Mouse (Mus musculus) heart, embryonic 12.5 days (tissue): ENCODE measurements around the gene Olfr1250. TPM values are rescaled to one million over a fixed set of nuclear protein-coding genes. Genes with fewer than 3 reads are reported as not detected.
"Not testable (repeated sequence)": the region's sequence is repeated elsewhere in the genome, so short reads cannot be mapped to it uniquely, and the experiment has no call there.

Experiments used
- ATAC-seq: fragments of 200-750 bp; cut with Nextera tagmentation; 2 replicates; pipeline ENCODE4 v1.8.0; 2017; ENCODE audit warnings: moderate TSS enrichment, moderate library complexity; ENCODE audit not compliant: insufficient number of reproducible peaks, low FRiP score
- H3K27ac ChIP-seq: fragments of 300-500 bp; sonication (generic); 2 replicates; pipeline ENCODE4 v1.5.1; 2016; ENCODE audit warnings: mild to moderate bottlenecking, moderate library complexity; ENCODE audit not compliant: poor library complexity, severe bottlenecking
- H3K27me3 ChIP-seq: fragments of 300-500 bp; sonication (generic); replicated peaks from 2 replicates; pipeline ENCODE4 v1.6.1; 2016; ENCODE audit warnings: mild to moderate bottlenecking, moderate library complexity
- H3K36me3 ChIP-seq: fragments of 300-500 bp; sonication (generic); 2 replicates; pipeline ENCODE4 v1.6.1; 2016; ENCODE audit warnings: mild to moderate bottlenecking, moderate library complexity
- H3K4me1 ChIP-seq: fragments of 300-500 bp; sonication (generic); replicated peaks from 2 replicates; pipeline ENCODE4 v1.6.1; 2016; ENCODE audit warnings: mild to moderate bottlenecking
- H3K4me2 ChIP-seq: fragments of 300-500 bp; sonication (generic); 2 replicates; pipeline ENCODE4 v1.6.1; 2016; ENCODE audit warnings: mild to moderate bottlenecking, moderate library complexity
- H3K4me3 ChIP-seq: fragments of 300-500 bp; sonication (generic); 2 replicates; pipeline ENCODE4 v1.5.1; 2016; ENCODE audit warnings: mild to moderate bottlenecking
- H3K9ac ChIP-seq: fragments of 300-500 bp; sonication (generic); 2 replicates; pipeline ENCODE4 v1.6.1; 2016; ENCODE audit warnings: mild to moderate bottlenecking, moderate library complexity
- H3K9me3 ChIP-seq: fragments of 300-500 bp; sonication (generic); replicated peaks from 2 replicates; pipeline ENCODE4 v1.6.1; 2016; ENCODE audit warnings: mild to moderate bottlenecking, moderate library complexity
- WGBS: fragments of 180-500 bp; shearing (Covaris S2); methylation state at CpG from one replicate; pipeline ENCODE4 v1.1.7; 2016; 5-methylcytosine and 5-hydroxymethylcytosine counted together
- polyA plus RNA-seq: library from polyadenylated mRNA; unstranded; fragments of >200 nt; fragmentation: Nextera tagmentation; extraction: Ambion mirVana; gene quantifications from 2 replicates; pipeline ENCODE4 v1.2.1, GENCODE M21; 2016

The Olfr1250 gene
- not detected in 2 replicates for polyA plus RNA-seq

DNA sequence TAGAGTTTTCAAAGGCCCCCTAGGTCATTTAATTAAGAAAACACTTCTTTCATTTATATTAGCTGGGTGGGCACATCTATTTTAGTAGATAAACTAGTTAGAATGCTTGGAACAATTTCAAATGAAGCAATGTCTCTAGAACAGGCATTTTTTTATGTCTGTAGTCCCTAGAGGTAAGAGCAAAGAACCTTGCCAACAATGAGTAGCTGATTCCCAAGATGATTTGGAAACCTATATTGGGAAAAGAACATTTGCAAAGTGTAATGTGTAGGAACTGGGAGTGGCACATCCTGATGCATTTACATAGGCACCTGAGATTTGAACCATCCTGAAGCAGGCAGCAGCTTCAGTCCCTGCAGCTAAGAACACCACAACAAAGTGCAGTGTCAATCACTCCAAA, at the start of gene Olfr1250:
Gene Olfr1250, minus strand, starts transcription at position 101 of the 400 bp plus-strand sequence.
- Histone ChIP-seq H3K4me3 (no peak within 1 kb of the TSS), H3K36me3 (no peaks in the 10 kb centered on the region), H3K27ac (no peak within 1 kb of the TSS), H3K27me3 (no peaks in the 10 kb centered on the region), H3K4me1 (no peaks in the 10 kb centered on the region), H3K9ac (no peak within 1 kb of the TSS), H3K9me3 (no peaks in the 10 kb centered on the region), H3K4me2 (no peak within 1 kb of the TSS)
- ATAC-seq = no peak

DNA sequence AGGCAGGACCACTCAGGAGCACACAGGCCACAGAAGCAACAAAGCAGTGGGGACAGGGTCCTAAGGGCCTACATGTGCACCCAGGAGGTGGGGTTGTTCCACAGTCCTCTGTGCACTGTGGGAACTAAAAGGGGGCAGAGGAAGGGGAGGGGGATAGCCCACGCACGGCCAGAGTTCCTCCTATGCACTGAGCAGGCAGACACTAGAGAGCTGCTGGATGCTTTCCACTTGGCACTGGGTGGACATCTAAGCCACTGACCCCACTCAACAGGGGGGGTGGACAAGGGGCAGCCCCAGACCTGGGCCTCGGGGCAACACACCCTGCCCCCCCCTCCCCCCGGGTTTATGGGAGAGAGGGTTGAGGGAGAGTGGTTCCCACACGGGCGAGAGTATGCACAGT, 30.7 kb upstream of the Olfr1250 start:
- ATAC-seq = no peak
- H3K4me2 ChIP-seq = no peak overlapping the region
- H3K36me3 ChIP-seq = no peaks in the 10 kb centered on the region
- H3K27ac ChIP-seq = no peak overlapping the region
- H3K27me3 ChIP-seq = no peaks in the 10 kb centered on the region
- WGBS = 76% methylated on average over 6 of the region's 6 CpGs
- no peak overlapping the region for H3K9ac ChIP-seq
- H3K4me3 ChIP-seq = no peak overlapping the region
- H3K9me3 ChIP-seq = no peaks in the 10 kb centered on the region
- no peaks in the 10 kb centered on the region for H3K4me1 ChIP-seq

DNA sequence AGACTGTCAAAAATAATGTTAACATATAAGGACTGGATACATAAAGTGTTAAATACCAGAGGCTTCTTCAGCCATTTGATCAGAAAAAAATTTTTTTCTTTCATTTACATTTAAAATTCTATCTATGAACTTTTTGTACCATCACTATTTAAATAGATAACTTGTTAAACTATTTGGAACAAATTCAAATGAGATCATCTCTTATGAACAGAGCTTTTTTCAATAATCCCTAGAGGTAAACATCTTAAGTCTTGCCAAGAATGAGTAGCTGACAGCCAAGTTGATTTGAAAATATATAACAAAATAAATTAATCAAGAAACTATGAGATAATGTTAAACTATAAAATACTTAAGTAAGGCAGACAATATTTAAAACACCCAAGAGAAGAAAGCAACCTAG, 10.6 kb upstream of the Olfr1250 start, which contains the start of gene Olfr1251:
Gene Olfr1251, minus strand, starts transcription at position 101 of the 400 bp plus-strand sequence.
- Histone ChIP-seq H3K9ac (no peak within 1 kb of the TSS), H3K36me3 (no peaks in the 10 kb centered on the region), H3K27ac (no peak within 1 kb of the TSS), H3K4me1 (no peaks in the 10 kb centered on the region), H3K4me3 (no peak within 1 kb of the TSS), H3K27me3 (no peaks in the 10 kb centered on the region), H3K4me2 (no peak within 1 kb of the TSS), H3K9me3 (no peaks in the 10 kb centered on the region)
- ATAC-seq = no peak

DNA sequence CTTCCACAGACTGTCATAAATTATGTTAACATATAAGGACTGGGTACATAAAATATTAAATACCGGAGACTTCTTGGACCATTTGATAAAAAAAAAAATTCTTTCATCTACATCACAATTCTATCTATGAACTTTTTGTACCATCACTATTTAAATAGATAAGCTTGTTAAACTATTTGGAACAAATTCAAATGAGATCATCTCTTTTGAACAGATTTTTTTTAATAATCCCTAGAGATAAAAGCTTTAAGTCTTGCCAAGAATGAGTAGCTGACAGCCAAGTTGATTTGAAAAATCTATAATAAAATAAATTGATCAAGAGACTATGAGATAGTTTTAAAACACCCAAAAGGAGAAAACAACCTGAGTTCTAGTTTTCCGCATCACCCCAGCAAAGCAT, 26.4 kb downstream of the Olfr1250 start, which contains the start of gene Olfr1249:
Gene Olfr1249, minus strand, starts transcription at position 101 of the 400 bp plus-strand sequence.
- Histone ChIP-seq H3K27me3 (no peaks in the 10 kb centered on the region), H3K4me3 (no peak within 1 kb of the TSS), H3K9ac (no peak within 1 kb of the TSS), H3K36me3 (no peaks in the 10 kb centered on the region), H3K4me1 (no peaks in the 10 kb centered on the region), H3K9me3 (no peaks in the 10 kb centered on the region), H3K4me2 (no peak within 1 kb of the TSS), H3K27ac (no peak within 1 kb of the TSS)
- no peak for ATAC-seq
- 89% methylated on average over 2 of the region's 2 CpGs for WGBS

DNA sequence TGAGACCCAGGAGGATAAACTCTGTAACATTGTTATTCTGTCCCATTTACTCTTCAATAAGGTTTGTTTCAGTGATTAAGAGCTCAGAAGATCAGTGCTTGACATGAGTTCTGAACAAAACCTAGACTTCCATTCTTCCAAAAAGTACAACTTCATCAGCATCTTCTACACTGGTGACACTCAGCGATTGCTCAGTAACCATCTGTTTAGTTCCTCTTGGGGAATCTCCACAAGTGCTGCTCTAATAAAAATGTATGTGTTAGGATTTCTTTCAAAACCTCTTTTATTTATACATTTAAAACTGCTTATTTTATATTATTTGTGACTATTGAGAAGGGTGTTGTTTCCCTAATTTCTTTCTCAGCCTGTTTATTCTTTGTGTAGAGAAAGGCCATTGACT, 43.1 kb downstream of the Olfr1250 start, which contains the start of gene Olfr1248:
Gene Olfr1248, minus strand, starts transcription at position 101 of the 400 bp plus-strand sequence.
- not testable (repeated sequence) for H3K9me3 ChIP-seq, H3K4me3 ChIP-seq, H3K36me3 ChIP-seq, ATAC-seq, H3K9ac ChIP-seq, H3K27ac ChIP-seq, H3K27me3 ChIP-seq, H3K4me1 ChIP-seq, H3K4me2 ChIP-seq
- WGBS = 74% methylated on average over 1 of the region's 1 CpGs

GRCm38 (mm10) chr2:89614030-89614429, 47.2 kb downstream of the Olfr1250 start, which contains the start of gene Olfr1247:
Gene Olfr1247 (minus strand): TSS chr2:89614130.
- Histone ChIP-seq H3K27me3 (no peaks in the 10 kb centered on the region), H3K4me1 (no peaks in the 10 kb centered on the region), H3K4me3 (no peak within 1 kb of the TSS), H3K4me2 (no peak within 1 kb of the TSS), H3K9me3 (no peaks in the 10 kb centered on the region), H3K36me3 (no peaks in the 10 kb centered on the region), H3K27ac (no peak within 1 kb of the TSS), H3K9ac (no peak within 1 kb of the TSS)
- no peak for ATAC-seq
- 90% methylated on average over 2 of the region's 2 CpGs for WGBS

Other genes starting within 250 kb of the Olfr1250 start
- not detected in 2 replicates for gene Olfr1239, start 241.1 kb downstream of the Olfr1250 start, polyA plus RNA-seq
- not detected in 2 replicates for gene Olfr1240, start 218.5 kb downstream of the Olfr1250 start, polyA plus RNA-seq
- not detected in 2 replicates for gene Olfr1241, start 174.3 kb downstream of the Olfr1250 start, polyA plus RNA-seq
- gene Olfr1242, start 163.1 kb downstream of the Olfr1250 start, polyA plus RNA-seq = not detected in 2 replicates
- not detected in 2 replicates for gene Olfr1243, start 130.0 kb downstream of the Olfr1250 start, polyA plus RNA-seq
- gene Olfr1245, start 83.0 kb downstream of the Olfr1250 start, polyA plus RNA-seq = not detected in 2 replicates
- gene Olfr1246, start 68.3 kb downstream of the Olfr1250 start, polyA plus RNA-seq = not detected in 2 replicates
- gene Olfr1247, start 47.3 kb downstream of the Olfr1250 start, polyA plus RNA-seq = not detected in 2 replicates
- gene Olfr1248, start 43.2 kb downstream of the Olfr1250 start, polyA plus RNA-seq = not detected in 2 replicates
- gene Olfr1249, start 26.5 kb downstream of the Olfr1250 start, polyA plus RNA-seq = not detected in 2 replicates
- gene Olfr1251, start 10.5 kb upstream of the Olfr1250 start, polyA plus RNA-seq = not detected in 2 replicates
- not detected in 2 replicates for gene Olfr1252, start 63.5 kb upstream of the Olfr1250 start, polyA plus RNA-seq
- gene Olfr1253, start 95.6 kb upstream of the Olfr1250 start, polyA plus RNA-seq = not detected in 2 replicates
- gene Olfr1254, start 132.2 kb upstream of the Olfr1250 start, polyA plus RNA-seq = not detected in 2 replicates
- gene Olfr1255, start 150.6 kb upstream of the Olfr1250 start, polyA plus RNA-seq = not detected in 2 replicates
- gene Olfr1256, start 180.1 kb upstream of the Olfr1250 start, polyA plus RNA-seq = not detected in 2 replicates
- gene Olfr48, start 186.7 kb upstream of the Olfr1250 start, polyA plus RNA-seq = not detected in 2 replicates
- not detected in 2 replicates for gene Olfr1257, start 217.0 kb upstream of the Olfr1250 start, polyA plus RNA-seq